Mouse (Mus musculus): ENCODE data around the gene Mroh7.

Mroh7 gene

DNA sequence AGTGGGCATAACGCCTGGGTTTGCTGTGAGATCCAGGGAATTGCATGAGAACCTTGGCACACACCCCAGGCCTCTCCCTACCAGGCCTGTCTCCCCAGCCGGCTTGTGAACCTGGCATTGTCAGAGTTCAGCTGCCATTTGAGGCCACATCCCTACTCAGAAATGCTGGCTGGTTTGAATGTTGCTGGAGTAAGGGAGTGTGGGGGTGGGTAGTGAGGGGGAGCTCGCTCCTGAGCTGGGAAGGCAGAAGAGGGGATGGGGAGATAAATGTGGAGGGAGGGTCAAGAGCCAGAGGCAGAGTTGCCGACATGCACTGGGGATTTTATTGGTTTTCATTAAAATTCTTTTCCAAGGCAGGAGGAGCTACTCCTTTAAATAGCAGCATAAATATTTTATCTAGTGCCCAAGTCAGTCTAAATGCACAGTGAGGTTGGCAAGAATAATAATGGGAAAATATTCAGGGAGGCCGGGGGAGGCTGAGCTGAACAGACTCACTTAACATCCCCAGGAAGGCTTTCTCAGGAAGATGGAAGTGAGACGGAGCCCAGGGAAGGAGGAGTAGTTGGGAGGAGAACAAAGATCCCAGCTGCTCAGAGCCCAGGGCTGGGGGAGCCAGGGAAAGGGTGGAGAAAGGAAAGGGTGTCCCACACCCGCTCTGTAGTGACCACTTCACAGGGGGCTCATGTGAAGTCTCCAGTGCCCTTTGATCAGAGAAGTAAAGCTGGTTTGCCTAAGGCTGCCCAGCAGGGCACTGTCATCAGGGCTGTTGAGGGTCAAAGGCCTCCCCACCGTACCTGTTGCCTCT, 97.2 kb downstream of the Mroh7 start:
- DNase-seq (ENCODE audit: low read depth, low spot score) = no peak

DNA sequence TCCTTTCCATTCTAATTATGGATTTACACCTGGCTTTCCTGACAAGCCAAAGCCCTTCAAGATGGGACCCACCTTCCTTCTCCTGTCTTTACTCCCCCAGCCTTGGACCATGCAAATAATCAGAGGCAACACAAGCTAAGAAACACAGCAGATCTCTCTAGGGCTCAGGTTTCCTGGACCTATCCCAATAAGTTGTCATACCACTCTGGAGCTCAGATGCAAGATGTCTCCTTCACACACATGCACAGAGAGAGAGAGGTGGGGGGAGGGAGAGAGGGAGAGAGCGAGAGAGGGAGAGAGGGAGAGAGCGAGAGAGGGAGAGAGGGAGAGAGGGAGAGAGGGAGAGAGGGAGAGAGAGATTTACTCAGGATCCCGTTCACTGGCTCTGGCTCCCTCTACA, 98.4 kb downstream of the Mroh7 start:
- no peak for DNase-seq (ENCODE audit: low read depth, low spot score)

All from brain, embryonic 18.5 days (tissue).